Mouse (Mus musculus): ENCODE measurements around the gene Jazf1.

DNA sequence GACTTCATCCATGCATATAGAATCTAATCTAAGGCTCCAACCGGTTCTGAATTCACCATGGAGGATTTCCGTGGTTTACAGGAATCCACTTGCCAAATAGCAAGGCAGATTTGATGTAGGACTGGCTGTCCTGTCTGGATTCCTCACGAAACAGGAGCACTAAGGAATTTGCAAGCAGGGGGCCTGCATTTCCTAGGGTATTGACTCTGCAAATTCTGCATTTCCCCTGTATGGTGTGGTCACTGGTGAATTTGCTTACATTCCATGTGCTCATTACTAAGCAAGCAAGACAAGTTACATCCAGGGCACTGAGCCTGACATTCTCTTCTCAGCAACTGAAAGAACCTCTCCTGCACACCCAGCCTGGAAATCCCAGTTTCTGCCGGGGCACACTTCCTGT, 18.4 kb upstream of the Jazf1 start:
- no peak for TF ChIP-seq CTCF (IDR thresholded peaks at IDR 0.05; ENCODE audit: low read depth)
- TF ChIP-seq EP300 (IDR thresholded peaks at IDR 0.05; ENCODE audit: low read depth): no peak

Data from liver, embryonic 14.5 days (tissue).